In genomic region chr1:87729850-87730249, GRCm38 (mm10) we compare ENCODE assay signal across 23 mouse cellular contexts. TPM values are rescaled to one million over a fixed set of nuclear protein-coding genes. Genes with fewer than 3 reads are reported as not detected.
DNase-seq lines count a peak whose midpoint lies in the region; ATAC-seq and TF ChIP-seq lines count a peak whose summit lies in the region.
"Had no signal": no experiment of that assay in that cellular context is flagged by ENCODE, and none has a peak within 500 bp of the region (broad histone marks: within the 10 kb centered on the region; RNA-seq: fewer than 3 reads in every experiment).

No protein-coding gene starts in this region.

- H3K4me1 ChIP-seq in forebrain, embryonic 13.5 days = no peaks in the 10 kb centered on the region
- H3K4me1 ChIP-seq in forebrain, embryonic 11.5 days (replicated peaks; ENCODE audit: control insufficient read depth, insufficient read depth, low read length) = no peaks in the 10 kb centered on the region
- H3K4me1 ChIP-seq in forebrain, postnatal 0 days (ENCODE audit: insufficient read depth) = 0 out of 2 replicates have a peak, but pooled peaks cover 4% of the 10 kb centered on the region
- H3K4me1 ChIP-seq in forebrain, embryonic 10.5 days = no peaks in the 10 kb centered on the region
- H3K4me1 ChIP-seq: embryonic facial prominence, embryonic 12.5 days; embryonic facial prominence, embryonic 15.5 days; hindbrain, embryonic 12.5 days; hindbrain, embryonic 15.5 days had no signal

- H3K36me3 ChIP-seq in forebrain, embryonic 13.5 days (ENCODE audit: poor library complexity, severe bottlenecking) = no peaks in the 10 kb centered on the region
- H3K36me3 ChIP-seq in forebrain, embryonic 11.5 days (ENCODE audit: control insufficient read depth, insufficient read depth, low read length) = no peaks in the 10 kb centered on the region
- no peaks in the 10 kb centered on the region for H3K36me3 ChIP-seq in forebrain, postnatal 0 days (ENCODE audit: insufficient read depth)
- no peaks in the 10 kb centered on the region for H3K36me3 ChIP-seq in forebrain, embryonic 10.5 days (replicated peaks)
- H3K36me3 ChIP-seq: embryonic facial prominence, embryonic 12.5 days; embryonic facial prominence, embryonic 15.5 days; hindbrain, embryonic 12.5 days; hindbrain, embryonic 15.5 days had no signal

- no peaks in the 10 kb centered on the region for H3K27me3 ChIP-seq in forebrain, embryonic 13.5 days
- H3K27me3 ChIP-seq in forebrain, embryonic 11.5 days (ENCODE audit: control insufficient read depth, insufficient read depth, low read length) = no peaks in the 10 kb centered on the region
- H3K27me3 ChIP-seq in forebrain, postnatal 0 days (ENCODE audit: insufficient read depth, low read length) = no peaks in the 10 kb centered on the region
- no peaks in the 10 kb centered on the region for H3K27me3 ChIP-seq in forebrain, embryonic 10.5 days (ENCODE audit: poor library complexity, severe bottlenecking)
- H3K27me3 ChIP-seq: embryonic facial prominence, embryonic 12.5 days; embryonic facial prominence, embryonic 15.5 days; hindbrain, embryonic 12.5 days; hindbrain, embryonic 15.5 days; Patski had no signal

- WGBS in forebrain, embryonic 13.5 days = 66% methylated on average over 6 of the region's 6 CpGs
- 83% methylated on average over 6 of the region's 6 CpGs for WGBS in forebrain, embryonic 11.5 days
- WGBS in forebrain, postnatal 0 days = 39% methylated on average over 6 of the region's 6 CpGs
- 84% methylated on average over 6 of the region's 6 CpGs for WGBS in forebrain, embryonic 10.5 days

- TF ChIP-seq CTCF in forebrain, postnatal 0 days (IDR thresholded peaks at IDR 0.05; ENCODE audit: low read depth) = no peak

- H3K9ac ChIP-seq in forebrain, embryonic 13.5 days = no peak overlapping the region
- H3K9ac ChIP-seq in forebrain, embryonic 11.5 days (ENCODE audit: low read length) = no peak overlapping the region
- no peak overlapping the region for H3K9ac ChIP-seq in forebrain, postnatal 0 days
- H3K9ac ChIP-seq: embryonic facial prominence, embryonic 12.5 days; embryonic facial prominence, embryonic 15.5 days; hindbrain, embryonic 12.5 days; hindbrain, embryonic 15.5 days had no signal

- no peaks in the 10 kb centered on the region for H3K9me3 ChIP-seq in forebrain, embryonic 13.5 days (replicated peaks)
- H3K9me3 ChIP-seq in forebrain, embryonic 11.5 days (ENCODE audit: control insufficient read depth, low read length) = no peaks in the 10 kb centered on the region
- no peaks in the 10 kb centered on the region for H3K9me3 ChIP-seq in forebrain, postnatal 0 days (ENCODE audit: low read length)
- no peaks in the 10 kb centered on the region for H3K9me3 ChIP-seq in forebrain, embryonic 10.5 days
- H3K9me3 ChIP-seq: embryonic facial prominence, embryonic 12.5 days; embryonic facial prominence, embryonic 15.5 days; hindbrain, embryonic 12.5 days; hindbrain, embryonic 15.5 days had no signal

- no peak overlapping the region for H3K4me2 ChIP-seq in forebrain, embryonic 13.5 days
- H3K4me2 ChIP-seq in forebrain, embryonic 11.5 days (ENCODE audit: low read depth, low read length, severe bottlenecking) = no peak overlapping the region
- H3K4me2 ChIP-seq in forebrain, postnatal 0 days (ENCODE audit: low read depth) = no peak overlapping the region
- H3K4me2 ChIP-seq: embryonic facial prominence, embryonic 12.5 days; embryonic facial prominence, embryonic 15.5 days; heart, embryonic 11.5 days; hindbrain, embryonic 12.5 days; hindbrain, embryonic 15.5 days had no signal

- peak; percentile 36; the same call in 1 of the 2 replicates for ATAC-seq in forebrain, embryonic 13.5 days
- no peak for ATAC-seq in forebrain, embryonic 11.5 days (replicated peaks; ENCODE audit: low FRiP score)
- ATAC-seq in forebrain, postnatal 0 days = peak; percentile 45; the same call in 1 of the 2 replicates
- ATAC-seq: activated CD4-positive, CD25-positive, alpha-beta regulatory T cell, adult 4 months; intestine, postnatal 0 days; Patski had no signal

- H3K27ac ChIP-seq in forebrain, embryonic 13.5 days = no peak overlapping the region
- H3K27ac ChIP-seq in forebrain, embryonic 11.5 days (ENCODE audit: low read depth, low read length) = no peak overlapping the region
- H3K27ac ChIP-seq in forebrain, postnatal 0 days (ENCODE audit: low read depth, low read length) = no peak overlapping the region
- H3K27ac ChIP-seq in forebrain, embryonic 10.5 days = no peak overlapping the region
- H3K27ac ChIP-seq: embryonic facial prominence, embryonic 12.5 days; embryonic facial prominence, embryonic 15.5 days; heart, adult 2 months; hindbrain, embryonic 12.5 days; hindbrain, embryonic 15.5 days had no signal

- no peak overlapping the region for H3K4me3 ChIP-seq in forebrain, embryonic 13.5 days
- H3K4me3 ChIP-seq in forebrain, embryonic 11.5 days (ENCODE audit: low read depth, low read length) = no peak overlapping the region
- no peak overlapping the region for H3K4me3 ChIP-seq in forebrain, postnatal 0 days (ENCODE audit: low read depth, low read length)
- no peak overlapping the region for H3K4me3 ChIP-seq in forebrain, embryonic 10.5 days
- H3K4me3 ChIP-seq: embryonic facial prominence, embryonic 12.5 days; embryonic facial prominence, embryonic 15.5 days; heart, adult 2 months; hindbrain, embryonic 12.5 days; hindbrain, embryonic 15.5 days had no signal

- no peak for DNase-seq in forebrain, embryonic 11.5 days (ENCODE audit: low spot score)
- DNase-seq in forebrain, postnatal 0 days = peak; percentile 41
- DNase-seq in forebrain, embryonic 10.5 days (ENCODE audit: extremely low spot score, low spot score) = no peak
- DNase-seq in ZHBTc4 (ENCODE audit: low read depth, low spot score) = peak; percentile 25
- no peak for DNase-seq in thymus, postnatal 4 days
- DNase-seq: adrenal gland, adult 8-10 months; adrenal gland, postnatal 25 days; cerebellum, adult 18-20 months; cerebellum, adult 9-10 months; cerebellum, postnatal 14 days; gastrocnemius, postnatal 10 days; gastrocnemius, postnatal 36 days; heart, adult 2 months; kidney, adult 2 months had no signal

RNA-seq across cellular contexts. Expression of gene Atg16l1, which starts 25.8 kb away (rescaled TPM):
- polyA plus RNA-seq in forebrain, embryonic 13.5 days (2015; fragmentation: Nextera tagmentation; extraction: Ambion mirVana) = 43.8 and 49.9 TPM in 2 replicates
- 37.8 and 40.6 TPM in 2 replicates for polyA plus RNA-seq in forebrain, embryonic 11.5 days (2014; fragmentation: Nextera tagmentation; extraction: Ambion mirVana)
- 70.2 and 98.7 TPM in 2 replicates for total RNA-seq in forebrain, postnatal 0 days (2014; rRNA removed)
- 36.7 and 49.1 TPM in 2 replicates for polyA plus RNA-seq in forebrain, postnatal 0 days (2015; fragmentation: Nextera tagmentation; extraction: Ambion mirVana)
- polyA plus RNA-seq in forebrain, embryonic 10.5 days (2016; fragmentation: Nextera tagmentation; extraction: Ambion mirVana) = 34.9 and 36.0 TPM in 2 replicates

Comparison
In these comparisons a context has a peak if more than half of its experiments do, and no peak if none do; other contexts are left out.
1. DNase-seq: peak in forebrain, postnatal 0 days (single experiment) and ZHBTc4 (single experiment); none in forebrain, embryonic 11.5 days (single experiment), forebrain, embryonic 10.5 days (single experiment) and thymus, postnatal 4 days (single experiment).